Mouse (Mus musculus) layer of hippocampus, adult 2 months (tissue): ENCODE measurements around the gene Gtdc1. TPM values are rescaled to one million over a fixed set of nuclear protein-coding genes. Genes with fewer than 3 reads are reported as not detected.
A peak's percentile ranks its signal among the peaks of the same experiment; 100 is the strongest.

Experiments used
- DNase-seq, 2 experiments: peaks; one replicate each; pipeline ENCODE4 v3.0.0; 2022; ENCODE audit warnings: low spot score in 2 of 2
- H3K27ac ChIP-seq: fragments of 200-600 bp; 2 replicates; pipeline ENCODE4 v1.8.1; 2022
- H3K4me3 ChIP-seq: fragments of 200-600 bp; 2 replicates; pipeline ENCODE4 v1.8.1; 2022; ENCODE audit warnings: mild to moderate bottlenecking
- CTCF ChIP-seq: fragments of 200-600 bp; conservative IDR thresholded peaks from 2 replicates; pipeline ENCODE4 v1.8.1; 2022; ENCODE audit warnings: antibody characterized with exemption, mild to moderate bottlenecking, moderate library complexity
- long read RNA-seq, 2 experiments: library from polyadenylated mRNA; stranded (forward); transcript quantifications; one replicate each; pipeline ENCODE4 v2.0.0; 2021; ENCODE audit warnings: borderline mapping rate in 2 of 2
- total RNA-seq, 2 experiments: library from RNA; stranded (reverse); gene quantifications; 2 replicates each; pipeline ENCODE4 v1.2.3; 2021

Gene Gtdc1
- 10 to 100 TPM; 65.5 to 69.7 TPM for total RNA-seq
- long read RNA-seq, experiment 1, partial matches to known transcripts = 0 of 3 reads
- long read RNA-seq, experiment 1, other reads (novel, unspliced or antisense) = 2 of 3 reads
- long read RNA-seq, experiment 2, partial matches to known transcripts = 1 of 8 reads
- long read RNA-seq, experiment 2, other reads (novel, unspliced or antisense) = 6 of 8 reads

DNA sequence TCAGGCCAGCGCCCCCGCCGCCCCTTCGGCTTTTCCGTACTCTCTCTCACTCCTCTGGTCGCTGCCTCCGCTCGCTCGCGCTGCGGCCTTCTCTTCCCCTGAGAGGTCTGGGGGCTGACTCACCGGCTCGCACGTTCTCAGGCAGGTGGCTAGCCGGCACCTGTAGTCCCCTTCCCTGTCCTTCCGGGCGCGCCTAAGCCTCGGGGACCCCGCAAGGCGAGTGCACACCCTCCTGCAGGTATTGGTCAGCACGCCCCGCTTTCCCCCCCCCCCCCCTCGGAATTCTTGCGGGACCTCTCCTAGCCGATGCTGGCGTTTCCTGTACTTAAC, at the start of gene Gtdc1:
TSS of gene Gtdc1 (minus strand) at position 176 of the 330 bp plus-strand sequence.
- Histone ChIP-seq H3K27ac (peak within 1 kb of the TSS; percentile 100), H3K4me3 (peak within 1 kb of the TSS; percentile 98)
- TF ChIP-seq CTCF = no peak
- DNase-seq = no peak

DNA sequence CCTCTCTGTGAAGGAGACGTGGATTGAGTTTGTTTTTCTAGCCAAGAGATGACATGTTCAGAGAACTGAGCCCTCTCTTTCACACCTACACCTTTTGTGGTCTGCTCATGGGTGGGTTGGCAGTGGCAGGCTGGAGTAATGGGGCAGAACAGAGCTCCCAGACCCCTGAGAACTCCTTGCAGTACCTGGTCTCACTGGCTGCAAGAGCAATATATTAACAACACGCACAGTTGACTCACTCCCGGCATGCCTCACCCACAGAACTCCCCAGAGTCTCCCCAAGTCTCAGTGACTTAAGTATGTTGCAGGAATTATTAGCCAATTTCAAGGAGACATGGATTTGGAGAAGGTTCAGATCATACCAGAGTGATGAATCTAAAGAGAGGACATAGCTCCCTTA, 49.6 kb upstream of the Gtdc1 start:
- no peak for TF ChIP-seq CTCF
- H3K27ac ChIP-seq = no peak overlapping the region
- DNase-seq = no peak
- no peak overlapping the region for H3K4me3 ChIP-seq

DNA sequence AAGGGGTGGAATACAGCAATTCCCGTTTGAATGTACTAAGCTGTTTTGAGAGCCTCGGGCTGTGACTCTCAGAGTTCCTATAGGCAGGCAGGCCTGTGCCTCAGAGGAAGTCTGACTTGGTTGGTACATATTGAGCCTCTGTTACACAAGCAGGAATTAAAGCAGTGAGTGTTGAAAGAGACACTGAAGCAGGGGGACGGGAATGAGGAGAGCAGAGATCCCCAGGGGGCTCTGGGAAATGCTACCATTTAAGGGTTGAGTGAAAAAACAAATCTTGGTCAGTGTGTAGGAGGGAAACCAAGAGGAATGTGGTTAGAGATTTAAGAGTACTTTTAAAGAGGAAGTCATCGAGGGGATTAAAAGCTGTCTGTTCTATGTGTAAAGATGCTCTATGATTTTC, 49.0 kb upstream of the Gtdc1 start:
- no peak overlapping the region for H3K27ac ChIP-seq
- TF ChIP-seq CTCF = no peak
- H3K4me3 ChIP-seq = no peak overlapping the region
- no peak for DNase-seq

DNA sequence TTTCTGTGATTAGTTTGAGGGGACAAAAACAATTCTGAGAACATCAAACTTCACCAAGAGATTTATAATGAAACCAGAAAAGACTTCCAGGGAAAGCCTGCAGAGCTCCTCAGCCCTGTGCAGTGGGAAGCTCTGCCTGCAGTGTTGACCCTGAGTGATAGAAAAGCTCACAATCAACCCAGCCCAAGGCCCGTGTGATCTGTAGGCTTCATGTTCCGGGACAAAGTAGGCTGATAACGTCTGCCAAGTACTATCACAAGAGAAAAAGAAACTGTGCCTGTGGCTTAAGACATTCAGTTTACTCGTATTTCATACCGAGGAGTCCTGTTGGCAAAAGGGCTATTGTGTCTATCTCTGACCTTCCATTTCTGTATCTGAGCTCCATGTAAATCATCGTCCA, 46.4 kb upstream of the Gtdc1 start:
- no peak overlapping the region for H3K27ac ChIP-seq
- H3K4me3 ChIP-seq = no peak overlapping the region
- DNase-seq = no peak
- TF ChIP-seq CTCF = no peak

DNA sequence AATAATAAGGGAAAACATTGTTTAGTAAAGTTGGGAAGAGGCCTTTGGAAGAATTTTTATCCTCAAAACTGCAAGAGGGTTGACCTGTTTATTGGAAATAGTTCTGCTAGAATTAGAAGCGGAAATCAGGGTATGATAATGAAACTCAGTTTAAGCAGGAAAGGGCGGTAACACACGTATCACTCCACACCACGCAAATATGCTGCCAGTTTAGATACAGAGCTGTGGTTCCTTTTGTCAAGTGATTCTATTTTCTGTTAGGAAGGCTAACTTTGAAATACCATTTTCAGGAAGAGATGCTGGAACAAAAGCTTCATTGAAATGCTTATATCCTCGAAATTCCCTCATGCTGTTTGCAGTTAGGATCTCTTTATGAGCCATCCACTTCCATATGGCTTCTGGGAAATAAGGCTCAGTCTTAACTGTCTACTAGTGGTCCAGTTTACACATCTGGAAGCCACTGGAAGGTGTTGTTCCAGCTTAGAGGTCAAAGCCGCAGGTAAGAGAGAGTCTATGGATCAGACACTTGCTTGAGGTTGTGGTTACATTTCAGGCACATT, 42.7 kb upstream of the Gtdc1 start:
- no peak for TF ChIP-seq CTCF
- no peak for DNase-seq
- Histone ChIP-seq H3K4me3 (no peak overlapping the region), H3K27ac (no peak overlapping the region)

DNA sequence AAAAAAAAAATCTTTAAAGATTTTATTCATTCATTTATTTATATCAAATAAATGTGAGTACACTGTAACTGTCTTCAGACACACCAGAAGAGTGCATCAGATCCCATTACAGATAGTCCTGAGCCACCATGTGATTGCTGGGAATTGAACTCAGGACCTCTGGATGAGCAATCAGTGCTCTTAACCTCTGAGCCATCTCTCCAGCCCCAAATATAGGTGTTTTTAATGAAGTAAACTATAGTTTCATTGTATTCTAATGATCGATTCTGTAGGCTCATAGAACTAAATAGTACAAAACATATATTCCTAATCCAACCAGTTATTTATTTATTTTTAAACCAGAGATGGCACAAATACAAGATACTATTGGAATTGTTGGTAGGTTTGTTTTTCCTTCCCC, 42.2 kb upstream of the Gtdc1 start:
- Histone ChIP-seq H3K4me3 (no peak overlapping the region), H3K27ac (no peak overlapping the region)
- no peak for TF ChIP-seq CTCF
- no peak for DNase-seq

DNA sequence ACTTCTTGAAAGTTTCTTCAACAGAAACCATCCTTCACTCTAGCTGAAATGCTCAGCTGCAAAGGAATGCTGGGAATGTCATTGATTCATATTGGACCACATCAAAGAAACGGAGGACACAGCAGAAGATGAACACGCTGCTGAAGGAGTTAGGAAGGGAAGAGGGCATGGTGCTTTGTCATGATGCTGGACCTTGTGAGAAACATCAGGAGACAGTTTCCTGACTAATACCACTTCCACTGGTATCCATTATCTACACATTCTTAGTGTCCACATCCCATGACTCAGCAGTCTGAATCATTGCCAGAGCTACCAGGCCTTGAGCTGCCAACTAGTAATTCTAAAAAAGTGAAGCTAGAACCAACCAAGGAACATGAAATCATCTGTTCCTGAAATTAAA, 41.8 kb upstream of the Gtdc1 start:
- DNase-seq = no peak
- Histone ChIP-seq H3K4me3 (no peak overlapping the region), H3K27ac (no peak overlapping the region)
- no peak for TF ChIP-seq CTCF

DNA sequence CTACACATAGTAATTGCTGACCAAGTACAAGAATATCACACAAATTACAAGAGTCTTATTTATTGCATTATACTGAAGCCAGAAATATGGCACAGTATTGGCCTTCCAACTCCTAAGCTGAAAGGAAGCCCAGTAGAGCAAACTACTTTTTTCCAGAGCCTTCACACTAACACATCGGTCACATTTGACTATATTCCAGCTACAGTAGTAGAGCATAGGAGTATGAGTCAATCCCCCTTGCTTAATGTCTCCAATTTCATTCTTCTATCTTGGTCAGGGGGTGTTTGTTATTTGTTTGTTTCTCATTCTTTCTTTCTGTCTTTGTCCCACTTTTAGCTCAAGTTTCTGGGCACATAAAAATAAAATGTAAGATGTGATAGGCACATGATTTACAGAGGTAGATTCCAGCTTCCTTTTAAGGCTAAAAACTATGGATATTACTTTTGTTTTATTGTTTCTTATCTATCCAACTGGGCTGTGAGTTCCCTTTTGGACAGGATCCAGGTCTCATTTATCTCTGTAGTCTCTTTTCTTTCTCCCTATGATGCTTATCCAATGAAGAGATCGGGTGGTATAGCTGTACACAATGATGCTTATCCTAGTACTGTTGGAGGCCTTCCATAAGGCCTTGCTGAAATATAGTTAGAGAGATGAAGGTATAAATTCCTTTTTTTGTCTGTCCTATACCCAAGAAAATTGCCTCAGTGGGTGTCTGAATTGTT, 38.5 kb upstream of the Gtdc1 start:
- DNase-seq = no peak

DNA sequence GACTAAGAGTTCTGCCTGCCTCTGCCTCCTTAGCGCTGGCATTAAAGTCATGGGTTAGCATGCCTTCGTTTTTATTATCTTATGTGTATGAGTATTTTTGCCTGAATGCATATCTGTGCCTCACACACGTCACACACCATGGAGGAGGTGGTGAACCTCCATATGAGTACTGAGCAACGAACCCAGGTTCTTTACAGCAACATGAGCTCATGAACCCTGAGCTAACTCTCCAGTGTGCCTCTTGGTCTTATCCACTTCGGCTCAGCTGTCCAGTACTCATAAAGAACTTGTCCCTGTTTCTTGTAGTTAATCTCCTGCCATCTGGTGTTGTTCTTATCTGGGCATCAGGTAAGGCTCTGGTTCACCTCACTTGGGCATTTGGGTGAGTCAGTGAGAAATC, 35.2 kb upstream of the Gtdc1 start:
- TF ChIP-seq CTCF = no peak
- Histone ChIP-seq H3K27ac (no peak overlapping the region), H3K4me3 (no peak overlapping the region)
- no peak for DNase-seq

More for the DNA sequence above, 38.5 kb upstream of the Gtdc1 start:
- no peak overlapping the region for H3K27ac ChIP-seq
- no peak for TF ChIP-seq CTCF
- H3K4me3 ChIP-seq = no peak overlapping the region

DNA sequence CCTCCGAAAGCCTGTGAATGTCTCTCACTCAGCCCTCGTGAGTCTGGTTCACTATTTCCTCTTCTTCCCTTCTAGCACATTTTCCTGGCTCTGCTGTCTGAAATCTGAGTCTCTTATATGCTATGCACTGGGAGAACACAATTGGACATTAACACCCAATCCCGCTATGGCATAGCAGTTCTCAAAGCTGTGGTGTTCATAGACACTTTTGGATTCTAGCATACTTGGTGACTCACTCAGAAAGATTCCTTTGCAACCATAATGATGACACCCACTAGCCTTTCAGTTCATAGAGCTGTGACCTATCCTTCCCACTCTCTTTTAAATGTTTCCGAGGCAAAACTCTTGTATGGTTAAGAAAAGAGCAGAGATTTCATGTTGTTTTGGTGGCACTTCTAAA, 33.7 kb upstream of the Gtdc1 start:
- DNase-seq = no peak
- TF ChIP-seq CTCF = no peak

DNA sequence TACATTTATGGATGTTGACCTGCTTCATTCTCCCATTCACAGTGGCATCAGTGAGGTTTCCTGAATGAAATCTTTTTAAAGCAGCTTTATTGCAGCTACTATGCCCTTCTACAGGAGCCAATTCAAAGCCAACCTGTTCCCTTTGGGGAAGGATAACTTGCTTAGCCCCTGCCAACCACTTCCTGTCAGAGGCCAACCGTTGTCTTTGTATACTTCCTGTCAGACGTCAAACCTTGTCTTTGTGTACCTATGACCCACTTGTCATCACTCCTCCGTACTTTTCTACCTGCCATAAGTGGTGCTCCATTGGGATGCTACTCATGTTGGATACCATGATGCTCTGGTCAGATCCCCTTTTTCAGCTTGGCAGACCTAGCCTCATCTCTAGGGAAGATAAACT, 33.1 kb upstream of the Gtdc1 start:
- DNase-seq = no peak
- Histone ChIP-seq H3K4me3 (no peak overlapping the region), H3K27ac (no peak overlapping the region)
- TF ChIP-seq CTCF = no peak

More for the DNA sequence above, 33.7 kb upstream of the Gtdc1 start:
- no peak overlapping the region for H3K27ac ChIP-seq
- H3K4me3 ChIP-seq = no peak overlapping the region

DNA sequence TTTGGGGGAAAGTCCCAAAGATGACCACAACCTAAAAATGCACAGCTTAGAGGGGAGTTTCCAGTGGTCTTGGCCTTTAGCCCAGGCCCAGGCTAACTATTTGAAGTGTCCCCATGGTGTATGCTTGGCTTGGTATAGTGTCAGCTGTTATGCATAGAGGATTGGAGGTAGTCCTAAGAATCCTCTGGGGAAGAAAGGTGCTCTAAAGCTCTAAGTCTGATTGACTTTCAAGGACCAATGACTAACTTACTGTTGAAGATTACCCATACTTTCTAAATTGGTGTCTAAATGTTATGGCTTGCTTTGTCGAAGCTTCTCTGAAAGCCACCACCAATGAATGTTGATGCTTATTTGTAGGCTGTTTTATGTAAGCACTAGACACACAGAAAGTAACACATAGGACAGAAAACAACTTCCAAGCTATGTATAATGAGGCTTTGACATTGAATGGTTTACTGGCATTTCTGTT, 29.9 kb upstream of the Gtdc1 start:
- DNase-seq = no peak
- Histone ChIP-seq H3K27ac (no peak overlapping the region), H3K4me3 (no peak overlapping the region)
- no peak for TF ChIP-seq CTCF

DNA sequence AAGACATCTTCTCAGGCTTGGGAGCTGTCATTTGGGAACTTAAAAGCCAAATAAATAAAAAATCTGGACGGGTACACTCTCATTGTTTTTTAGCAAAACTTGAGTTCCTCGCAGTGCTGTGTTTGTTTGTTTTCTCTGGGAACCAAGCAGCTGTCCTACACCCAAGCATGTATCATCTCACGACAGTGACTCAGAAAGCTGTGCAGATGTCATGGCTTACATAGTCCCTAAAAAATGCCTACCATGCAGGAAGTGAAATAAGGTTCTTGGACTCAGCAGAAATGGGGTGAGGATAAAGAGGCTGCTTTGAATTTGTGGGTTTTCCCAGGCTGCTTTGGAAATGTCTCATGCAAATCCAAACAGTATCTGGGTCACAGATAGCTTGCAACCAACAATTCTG, 28.8 kb upstream of the Gtdc1 start:
- no peak for TF ChIP-seq CTCF
- Histone ChIP-seq H3K27ac (peak overlapping the region; percentile 46), H3K4me3 (no peak overlapping the region)
- no peak for DNase-seq

DNA sequence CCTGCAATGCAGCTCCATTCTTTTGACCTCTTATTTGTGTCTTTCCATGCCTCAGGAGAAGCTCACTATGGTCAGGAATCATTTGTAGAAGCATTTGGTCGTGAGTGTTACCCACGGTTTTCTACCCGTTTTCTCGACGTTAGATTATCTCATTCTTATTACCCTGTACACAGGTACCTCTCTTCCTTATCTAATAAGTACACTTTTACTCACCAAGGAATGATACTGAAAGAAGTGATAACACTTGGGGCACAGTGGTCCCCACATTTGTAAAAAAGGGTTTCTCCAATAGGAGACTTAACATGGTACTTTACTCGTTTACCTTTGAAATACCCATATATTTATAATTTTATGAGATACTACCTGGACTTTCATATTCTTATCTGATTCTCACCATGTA, 28.0 kb upstream of the Gtdc1 start:
- peak overlapping the region; percentile 46 for H3K27ac ChIP-seq
- no peak for DNase-seq
- no peak overlapping the region for H3K4me3 ChIP-seq
- no peak for TF ChIP-seq CTCF
